Mouse (Mus musculus) brain, embryonic 14.5 days (tissue): ENCODE data around the gene Tmem39a.

ENCODE experiments used
- CTCF ChIP-seq: fragments of 200-500 bp; IDR thresholded peaks from 2 replicates; pipeline ENCODE4 v1.5.1; 2012; ENCODE audit warnings: inconsistent platforms, mild to moderate bottlenecking, moderate library complexity, borderline replicate concordance; ENCODE audit not compliant: insufficient read depth, insufficient read length; ENCODE audit errors: extremely low read depth
- POLR2A ChIP-seq: fragments of 200-500 bp; IDR thresholded peaks from 2 replicates; pipeline ENCODE4 v1.6.1; 2012; ENCODE audit warnings: mild to moderate bottlenecking, inconsistent platforms, borderline replicate concordance; ENCODE audit not compliant: poor library complexity, insufficient read depth, insufficient read length, severe bottlenecking; ENCODE audit errors: extremely low read depth

DNA sequence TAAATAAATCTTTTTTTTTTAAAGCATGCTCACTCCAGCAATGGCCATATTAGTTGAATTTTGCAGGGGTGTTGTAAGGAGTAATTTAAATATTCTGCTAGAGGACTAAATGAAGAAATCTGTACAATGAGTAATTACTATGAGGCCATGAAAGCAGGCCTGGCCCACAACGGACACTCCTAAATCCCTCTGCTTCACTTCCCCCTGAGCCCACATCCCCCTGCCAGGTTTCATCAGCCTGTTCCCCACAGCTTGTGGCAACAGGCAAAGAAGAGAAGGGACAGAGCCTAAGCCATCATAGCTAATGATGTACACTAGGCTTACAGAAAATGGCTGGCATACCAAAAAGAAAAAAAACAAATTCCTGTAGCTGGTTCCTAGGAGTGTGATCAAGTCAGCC is 10.5 kb upstream of the Tmem39a start:
- TF ChIP-seq CTCF (no peak), POLR2A (no peak)
